Mouse (Mus musculus): Measurements from ENCODE around the gene Cryge.
"Not testable (repeated sequence)": the region's sequence is repeated elsewhere in the genome, so short reads cannot be mapped to it uniquely, and the experiment has no call there.

Gene Cryge

GRCm38 (mm10) chr1:65050952-65051351 lies at the start of gene Cryge:
Cryge (minus strand) TSS chr1:65051149.
- not testable (repeated sequence) for DNase-seq (ENCODE audit: low read depth, low spot score)

GRCm38 (mm10) chr1:65096953-65097352 lies 46.0 kb upstream of the Cryge start:
- no peak for DNase-seq (ENCODE audit: low read depth, low spot score)

- DNase-seq (ENCODE audit: low read depth, low spot score), result no peak
These were observed 40.6 kb upstream of the Cryge start for GRCm38 (mm10) chr1:65091566-65091965.

- DNase-seq (ENCODE audit: low read depth, low spot score), result no peak
These were observed 39.4 kb upstream of the Cryge start for GRCm38 (mm10) chr1:65090370-65090769.

- no peak for DNase-seq (ENCODE audit: low read depth, low spot score)
These were observed 37.8 kb upstream of the Cryge start for GRCm38 (mm10) chr1:65088567-65089356.

GRCm38 (mm10) chr1:65082188-65082587 lies 31.2 kb upstream of the Cryge start, which contains the start of gene Crygb:
Crygb (minus strand) TSS chr1:65082288.
- DNase-seq (ENCODE audit: low read depth, low spot score), result no peak

GRCm38 (mm10) chr1:65075607-65076006 lies 24.7 kb upstream of the Cryge start:
- DNase-seq (ENCODE audit: low read depth, low spot score), result no peak

- DNase-seq (ENCODE audit: low read depth, low spot score), result no peak
These were observed 22.6 kb upstream of the Cryge start, which contains the start of gene Crygc for GRCm38 (mm10) chr1:65073589-65073988. Crygc (minus strand) TSS chr1:65073689.

- DNase-seq (ENCODE audit: low read depth, low spot score), result no peak
These were observed 16.9 kb upstream of the Cryge start for GRCm38 (mm10) chr1:65067842-65068241.

GRCm38 (mm10) chr1:65064201-65064600 lies 13.3 kb upstream of the Cryge start:
- no peak for DNase-seq (ENCODE audit: low read depth, low spot score)

- no peak for DNase-seq (ENCODE audit: low read depth, low spot score)
These were observed 12.4 kb upstream of the Cryge start, which contains the start of gene Crygd for GRCm38 (mm10) chr1:65063352-65063751. Crygd (minus strand) TSS chr1:65063452.

- DNase-seq (ENCODE audit: low read depth, low spot score), result no peak
These were observed 1.2 kb upstream of the Cryge start for GRCm38 (mm10) chr1:65052140-65052539.

GRCm38 (mm10) chr1:65051696-65052095 lies 747 bp upstream of the Cryge start:
- DNase-seq (ENCODE audit: low read depth, low spot score), result no peak

- no peak for DNase-seq (ENCODE audit: low read depth, low spot score)
These were observed 2.2 kb downstream of the Cryge start for GRCm38 (mm10) chr1:65048781-65049180.

- no peak for DNase-seq (ENCODE audit: low read depth, low spot score)
These were observed 4.4 kb downstream of the Cryge start for GRCm38 (mm10) chr1:65046401-65047109.

GRCm38 (mm10) chr1:65043433-65043832 lies 7.5 kb downstream of the Cryge start:
- no peak for DNase-seq (ENCODE audit: low read depth, low spot score)

- no peak for DNase-seq (ENCODE audit: low read depth, low spot score)
These were observed 9.1 kb downstream of the Cryge start for GRCm38 (mm10) chr1:65041837-65042236.

- DNase-seq (ENCODE audit: low read depth, low spot score), result no peak
These were observed 10.1 kb downstream of the Cryge start for GRCm38 (mm10) chr1:65040806-65041205.

- no peak for DNase-seq (ENCODE audit: low read depth, low spot score)
These were observed 11.3 kb downstream of the Cryge start for GRCm38 (mm10) chr1:65039679-65040078.

GRCm38 (mm10) chr1:65037542-65037941 lies 13.4 kb downstream of the Cryge start:
- DNase-seq (ENCODE audit: low read depth, low spot score), result no peak

- DNase-seq (ENCODE audit: low read depth, low spot score), result no peak
These were observed 15.4 kb downstream of the Cryge start for GRCm38 (mm10) chr1:65035513-65035912.

- DNase-seq (ENCODE audit: low read depth, low spot score), result no peak
These were observed 18.3 kb downstream of the Cryge start, which contains the start of gene Akr1cl for GRCm38 (mm10) chr1:65032641-65033040. Akr1cl (minus strand) TSS chr1:65032759.

- DNase-seq (ENCODE audit: low read depth, low spot score), result no peak
These were observed 22.7 kb downstream of the Cryge start for GRCm38 (mm10) chr1:65028206-65028605.

Data from c-Kit-negative CD71-positive TER-119-positive erythroid progenitor cells, embryonic 14.5 days (primary cell).